Mouse (Mus musculus) hindbrain, embryonic 12.5 days (tissue): Measurements from ENCODE around the gene Wipi1. TPM values are rescaled to one million over a fixed set of nuclear protein-coding genes. Genes with fewer than 3 reads are reported as not detected.

Experiments
- ATAC-seq: fragments of 200-750 bp; cut with Nextera tagmentation; 2 replicates; pipeline ENCODE4 v1.8.0; 2017; ENCODE audit warnings: moderate TSS enrichment; ENCODE audit not compliant: low FRiP score
- H3K27ac ChIP-seq: fragments of 300-500 bp; sonication (generic); 2 replicates; pipeline ENCODE4 v1.5.1; 2016; ENCODE audit warnings: mild to moderate bottlenecking
- H3K27me3 ChIP-seq: fragments of 300-500 bp; sonication (generic); 2 replicates; pipeline ENCODE4 v1.6.1; 2016; ENCODE audit warnings: mild to moderate bottlenecking
- H3K36me3 ChIP-seq: fragments of 300-500 bp; sonication (generic); 2 replicates; pipeline ENCODE4 v1.6.1; 2016; ENCODE audit warnings: mild to moderate bottlenecking
- H3K4me1 ChIP-seq: fragments of 300-500 bp; sonication (generic); 2 replicates; pipeline ENCODE4 v1.6.1; 2016
- H3K4me2 ChIP-seq: fragments of 300-500 bp; sonication (generic); replicated peaks from 2 replicates; pipeline ENCODE4 v1.6.1; 2016; ENCODE audit warnings: mild to moderate bottlenecking
- H3K4me3 ChIP-seq: fragments of 300-500 bp; sonication (generic); 2 replicates; pipeline ENCODE4 v1.5.1; 2016; ENCODE audit warnings: mild to moderate bottlenecking
- H3K9ac ChIP-seq: fragments of 300-500 bp; sonication (generic); 2 replicates; pipeline ENCODE4 v1.6.1; 2016; ENCODE audit warnings: mild to moderate bottlenecking, moderate library complexity
- H3K9me3 ChIP-seq: fragments of 300-500 bp; sonication (generic); replicated peaks from 2 replicates; pipeline ENCODE4 v1.6.1; 2016; ENCODE audit warnings: mild to moderate bottlenecking
- WGBS: fragments of 180-500 bp; shearing (Covaris S2); methylation state at CpG from one replicate; pipeline ENCODE4 v1.1.7; 2016; 5-methylcytosine and 5-hydroxymethylcytosine counted together
- polyA plus RNA-seq: library from polyadenylated mRNA; unstranded; fragments of >200 nt; fragmentation: Nextera tagmentation; extraction: Ambion mirVana; gene quantifications from 2 replicates; pipeline ENCODE4 v1.2.1, GENCODE M21; 2016

Gene Wipi1
- polyA plus RNA-seq, 1 experiment from 2014 or later = 25.1 TPM

GRCm38 (mm10) chr11:109545700-109546143, 66.0 kb downstream of the Wipi1 start:
- Histone ChIP-seq H3K36me3 (no peaks in the 10 kb centered on the region), H3K4me3 (no peak overlapping the region), H3K27ac (no peak overlapping the region), H3K4me1 (no peaks in the 10 kb centered on the region; the same call in 1 of the 2 replicates), H3K9ac (no peak overlapping the region), H3K9me3 (no peaks in the 10 kb centered on the region), H3K27me3 (no peaks in the 10 kb centered on the region), H3K4me2 (no peak overlapping the region)
- ATAC-seq = no peak
- 63% methylated on average over 12 of the region's 12 CpGs for WGBS

DNA sequence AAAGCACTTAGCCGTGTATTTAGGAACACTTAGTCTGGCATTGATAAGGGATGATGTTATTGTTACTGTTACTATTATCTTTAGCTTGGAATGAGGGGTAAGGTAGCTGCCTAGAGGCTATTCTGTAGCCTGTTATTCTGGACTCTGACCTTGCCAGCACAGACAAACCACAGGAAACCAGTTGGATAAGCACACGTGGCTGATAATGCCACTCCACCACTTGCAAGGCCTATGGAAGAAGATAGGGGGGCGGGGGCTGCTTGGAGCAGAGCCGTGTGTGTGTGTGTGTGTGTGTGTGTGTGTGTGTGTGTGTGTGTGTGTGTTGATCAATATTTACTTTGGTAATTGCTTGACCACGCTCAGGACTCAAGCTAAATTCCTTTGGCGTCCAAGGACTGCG, 66.5 kb downstream of the Wipi1 start:
- no peaks in the 10 kb centered on the region for H3K27me3 ChIP-seq
- no peaks in the 10 kb centered on the region for H3K9me3 ChIP-seq
- H3K4me3 ChIP-seq = no peak overlapping the region
- no peak overlapping the region for H3K4me2 ChIP-seq
- no peaks in the 10 kb centered on the region for H3K36me3 ChIP-seq
- 70% methylated on average over 7 of the region's 7 CpGs for WGBS
- ATAC-seq = no peak
- no peak overlapping the region for H3K9ac ChIP-seq
- H3K27ac ChIP-seq = no peak overlapping the region
- no peaks in the 10 kb centered on the region; the same call in 1 of the 2 replicates for H3K4me1 ChIP-seq

GRCm38 (mm10) chr11:109544432-109544831, 67.3 kb downstream of the Wipi1 start:
- Histone ChIP-seq H3K27ac (no peak overlapping the region), H3K4me2 (no peak overlapping the region), H3K9ac (no peak overlapping the region), H3K4me1 (peaks cover 2% of the 10 kb centered on the region), H3K36me3 (no peaks in the 10 kb centered on the region), H3K9me3 (no peaks in the 10 kb centered on the region), H3K4me3 (no peak overlapping the region), H3K27me3 (no peaks in the 10 kb centered on the region)
- WGBS = 86% methylated on average over 7 of the region's 7 CpGs
- no peak for ATAC-seq

DNA sequence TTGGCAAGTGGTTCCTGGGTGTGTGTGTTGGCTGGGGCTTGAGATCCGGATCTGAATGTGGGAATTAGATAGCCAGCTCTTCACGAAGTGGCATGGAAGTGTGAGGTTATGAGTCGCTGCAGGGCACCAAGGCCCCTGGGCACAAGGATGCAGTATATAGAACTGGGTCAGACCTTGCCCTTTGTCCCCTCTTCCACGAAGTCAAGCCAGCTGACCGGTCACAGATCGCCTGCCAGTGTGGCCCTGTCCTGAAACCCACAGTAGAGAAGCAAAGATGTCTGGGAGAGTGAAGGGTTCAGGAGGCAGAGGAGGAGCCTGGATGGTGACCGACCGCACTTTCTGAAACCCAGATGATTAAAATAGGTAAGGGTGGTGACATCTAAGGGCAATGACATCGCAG, 68.3 kb downstream of the Wipi1 start:
- no peak overlapping the region for H3K4me2 ChIP-seq
- H3K4me1 ChIP-seq = peaks cover 9% of the 10 kb centered on the region
- no peak overlapping the region for H3K4me3 ChIP-seq
- no peaks in the 10 kb centered on the region for H3K27me3 ChIP-seq
- no peaks in the 10 kb centered on the region for H3K36me3 ChIP-seq
- WGBS = 83% methylated on average over 9 of the region's 9 CpGs
- no peaks in the 10 kb centered on the region for H3K9me3 ChIP-seq
- no peak for ATAC-seq
- H3K9ac ChIP-seq = no peak overlapping the region
- no peak overlapping the region for H3K27ac ChIP-seq

DNA sequence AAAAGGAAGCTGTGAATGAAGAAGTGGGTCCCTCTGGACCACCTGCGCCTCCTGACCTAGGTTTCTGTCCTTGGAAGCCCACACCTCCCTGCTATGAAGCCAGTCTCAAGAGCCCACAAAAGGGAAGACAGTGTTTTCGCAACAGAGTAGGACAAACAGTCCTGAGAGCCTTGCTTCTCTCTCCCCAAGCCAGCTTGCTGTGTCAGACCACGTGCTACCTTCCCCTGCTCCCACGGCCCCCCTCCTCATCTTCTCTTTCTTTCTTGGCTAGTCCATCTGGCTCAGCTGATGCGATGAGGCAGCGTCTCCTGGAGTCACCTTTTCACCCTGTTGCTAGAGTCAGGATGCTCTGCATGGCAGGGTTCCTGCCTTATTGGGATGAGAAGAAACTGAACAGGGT, 72.5 kb downstream of the Wipi1 start:
- Histone ChIP-seq H3K36me3 (no peaks in the 10 kb centered on the region), H3K4me2 (no peak overlapping the region; the same call in 1 of the 2 replicates), H3K27ac (no peak overlapping the region), H3K4me1 (peaks cover 9% of the 10 kb centered on the region), H3K27me3 (no peaks in the 10 kb centered on the region), H3K4me3 (no peak overlapping the region), H3K9me3 (no peaks in the 10 kb centered on the region), H3K9ac (no peak overlapping the region)
- no peak for ATAC-seq
- WGBS = 47% methylated on average over 6 of the region's 6 CpGs

GRCm38 (mm10) chr11:109536939-109537338, 74.8 kb downstream of the Wipi1 start:
- Histone ChIP-seq H3K4me3 (no peak overlapping the region), H3K4me2 (no peak overlapping the region), H3K27ac (no peak overlapping the region), H3K36me3 (no peaks in the 10 kb centered on the region), H3K9ac (no peak overlapping the region), H3K27me3 (no peaks in the 10 kb centered on the region), H3K4me1 (peaks cover 9% of the 10 kb centered on the region), H3K9me3 (no peaks in the 10 kb centered on the region)
- ATAC-seq = no peak
- 78% methylated on average over 5 of the region's 5 CpGs for WGBS

DNA sequence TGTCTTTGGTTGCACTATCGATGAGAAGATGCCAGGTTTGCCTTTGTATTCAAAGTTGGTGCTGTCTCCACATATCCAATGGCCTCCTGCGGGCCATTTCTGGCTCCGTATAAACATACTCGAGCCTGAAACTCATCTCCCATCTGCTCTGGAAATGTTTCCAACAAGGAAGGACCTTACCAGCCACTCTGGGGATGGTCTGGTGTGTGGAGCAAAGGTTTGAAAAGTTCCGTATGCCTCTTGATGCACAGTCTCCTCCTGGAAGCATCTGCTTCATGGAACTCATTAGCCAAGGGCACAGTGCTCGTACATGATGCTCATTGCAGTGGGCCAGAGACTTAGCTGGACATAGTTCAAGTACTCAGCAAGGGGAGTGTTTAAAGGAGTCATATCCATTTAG, 75.8 kb downstream of the Wipi1 start:
- peaks cover 9% of the 10 kb centered on the region for H3K4me1 ChIP-seq

DNA sequence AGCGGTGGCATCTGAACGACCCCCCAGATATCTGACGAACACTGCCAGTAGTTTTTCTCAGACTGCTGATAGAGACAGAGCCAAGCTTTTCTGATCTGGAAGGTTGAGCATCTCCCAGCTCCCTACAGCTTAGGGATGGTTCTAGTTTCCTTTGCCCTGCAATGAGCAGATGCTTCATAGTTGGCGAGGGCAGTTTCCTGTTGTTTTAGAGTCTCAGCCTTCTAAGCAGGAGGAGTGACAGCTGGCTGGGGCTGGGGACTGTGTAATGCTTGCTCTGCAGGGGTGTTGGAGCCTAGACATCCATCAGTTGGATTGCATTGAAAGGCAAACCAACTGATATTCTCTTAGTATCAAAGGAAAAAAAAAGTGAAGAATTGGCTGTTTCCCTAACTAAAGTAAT, 81.7 kb downstream of the Wipi1 start:
- Histone ChIP-seq H3K27ac (no peak overlapping the region), H3K4me1 (no peaks in the 10 kb centered on the region), H3K4me2 (no peak overlapping the region), H3K27me3 (no peaks in the 10 kb centered on the region), H3K9ac (no peak overlapping the region), H3K36me3 (no peaks in the 10 kb centered on the region), H3K9me3 (no peaks in the 10 kb centered on the region), H3K4me3 (no peak overlapping the region)
- WGBS = 82% methylated on average over 4 of the region's 4 CpGs
- ATAC-seq = no peak

More for the DNA sequence above, 75.8 kb downstream of the Wipi1 start:
- Histone ChIP-seq H3K27ac (no peak overlapping the region), H3K4me3 (no peak overlapping the region), H3K4me2 (no peak overlapping the region), H3K27me3 (no peaks in the 10 kb centered on the region), H3K9me3 (no peaks in the 10 kb centered on the region), H3K9ac (no peak overlapping the region), H3K36me3 (no peaks in the 10 kb centered on the region)
- ATAC-seq = no peak
- 88% methylated on average over 6 of the region's 6 CpGs for WGBS

DNA sequence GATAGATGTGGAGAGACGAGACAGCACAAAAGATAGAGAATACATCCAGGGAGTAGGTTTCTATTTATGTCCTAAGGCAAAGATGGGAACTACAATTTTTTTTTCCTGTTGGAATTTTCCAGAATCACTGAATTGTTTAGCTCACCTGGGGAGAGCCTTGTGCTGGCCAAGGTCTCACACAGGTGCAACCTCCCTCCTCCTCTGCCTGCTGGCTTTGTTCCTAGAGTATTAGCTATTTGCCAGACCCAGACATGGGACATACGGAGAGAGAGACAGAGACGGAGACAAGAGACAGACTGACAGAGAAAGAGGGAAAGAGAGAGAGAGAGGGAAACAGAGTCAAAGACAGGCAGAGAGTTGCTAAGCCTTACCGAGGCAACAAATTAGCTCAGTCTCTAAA, 86.2 kb downstream of the Wipi1 start:
- no peak overlapping the region for H3K4me3 ChIP-seq
- 96% methylated on average over 4 of the region's 4 CpGs for WGBS

DNA sequence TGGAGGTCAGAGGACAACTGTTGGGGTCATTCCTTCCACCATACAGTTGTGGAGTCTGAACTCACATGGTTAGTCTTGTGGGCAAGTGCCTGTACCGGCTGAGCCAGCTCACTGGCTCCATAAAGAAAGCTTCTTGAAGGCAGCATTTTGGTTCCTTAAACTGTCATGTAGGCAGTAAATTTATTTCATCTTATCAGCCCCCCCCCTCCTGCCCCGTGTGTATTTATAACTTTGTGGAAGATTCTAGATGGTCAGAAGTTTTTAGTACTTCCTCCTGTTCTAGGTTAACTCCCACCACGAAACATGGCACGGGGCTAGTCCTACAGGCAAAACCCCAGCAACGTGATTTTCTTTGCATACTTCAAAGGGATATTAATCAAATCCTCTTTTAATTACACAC, 86.9 kb downstream of the Wipi1 start:
- H3K36me3 ChIP-seq = no peaks in the 10 kb centered on the region
- no peaks in the 10 kb centered on the region for H3K4me1 ChIP-seq
- H3K9ac ChIP-seq = no peak overlapping the region
- no peak for ATAC-seq
- no peak overlapping the region for H3K27ac ChIP-seq
- no peak overlapping the region for H3K4me2 ChIP-seq
- H3K27me3 ChIP-seq = no peaks in the 10 kb centered on the region
- no peak overlapping the region for H3K4me3 ChIP-seq
- H3K9me3 ChIP-seq = no peaks in the 10 kb centered on the region
- WGBS = 89% methylated on average over 5 of the region's 5 CpGs

More for the DNA sequence above, 86.2 kb downstream of the Wipi1 start:
- no peaks in the 10 kb centered on the region for H3K4me1 ChIP-seq
- no peaks in the 10 kb centered on the region for H3K27me3 ChIP-seq
- no peak overlapping the region for H3K4me2 ChIP-seq
- H3K36me3 ChIP-seq = no peaks in the 10 kb centered on the region
- no peak overlapping the region for H3K27ac ChIP-seq
- ATAC-seq = no peak
- H3K9me3 ChIP-seq = no peaks in the 10 kb centered on the region
- no peak overlapping the region for H3K9ac ChIP-seq

Other genes with a start within 250 kb of the Wipi1 start
- 21.9 and 22.9 TPM in 2 replicates for gene Gna13, start 249.1 kb downstream of the Wipi1 start, polyA plus RNA-seq
- not detected in 2 replicates for gene 9930022D16Rik, start 198.1 kb downstream of the Wipi1 start, polyA plus RNA-seq
- gene Amz2, start 186.0 kb downstream of the Wipi1 start, polyA plus RNA-seq = 44.1 and 45.7 TPM in 2 replicates
- gene Arsg, start 138.6 kb downstream of the Wipi1 start, polyA plus RNA-seq = 4.7 and 5.9 TPM in 2 replicates
- 4.0 and 4.6 TPM in 2 replicates for gene Slc16a6, start 138.4 kb downstream of the Wipi1 start, polyA plus RNA-seq
- gene Prkar1a, start 37.4 kb upstream of the Wipi1 start, polyA plus RNA-seq = 450 and 504 TPM in 2 replicates
- gene Fam20a, start 110.3 kb upstream of the Wipi1 start, polyA plus RNA-seq = 2.7 and 4.8 TPM in 2 replicates
- not detected in 2 replicates for gene 1700012B07Rik, start 216.1 kb upstream of the Wipi1 start, polyA plus RNA-seq